Mouse (Mus musculus) ES-Bruce4 (cell line): ENCODE results near the gene Gli2.

Source experiments
- CTCF ChIP-seq: IDR thresholded peaks from one replicate; pipeline ENCODE4 v1.8.1; 2011; ENCODE audit warnings: low read depth, low read length
- EP300 ChIP-seq: IDR thresholded peaks from 2 replicates; pipeline ENCODE4 v1.6.1; 2011; ENCODE audit warnings: low read depth, low read length; ENCODE audit not compliant: insufficient read depth
- POLR2A ChIP-seq: IDR thresholded peaks from one replicate; pipeline ENCODE4 v1.8.1; 2011; ENCODE audit warnings: low read length; ENCODE audit not compliant: insufficient read depth

DNA sequence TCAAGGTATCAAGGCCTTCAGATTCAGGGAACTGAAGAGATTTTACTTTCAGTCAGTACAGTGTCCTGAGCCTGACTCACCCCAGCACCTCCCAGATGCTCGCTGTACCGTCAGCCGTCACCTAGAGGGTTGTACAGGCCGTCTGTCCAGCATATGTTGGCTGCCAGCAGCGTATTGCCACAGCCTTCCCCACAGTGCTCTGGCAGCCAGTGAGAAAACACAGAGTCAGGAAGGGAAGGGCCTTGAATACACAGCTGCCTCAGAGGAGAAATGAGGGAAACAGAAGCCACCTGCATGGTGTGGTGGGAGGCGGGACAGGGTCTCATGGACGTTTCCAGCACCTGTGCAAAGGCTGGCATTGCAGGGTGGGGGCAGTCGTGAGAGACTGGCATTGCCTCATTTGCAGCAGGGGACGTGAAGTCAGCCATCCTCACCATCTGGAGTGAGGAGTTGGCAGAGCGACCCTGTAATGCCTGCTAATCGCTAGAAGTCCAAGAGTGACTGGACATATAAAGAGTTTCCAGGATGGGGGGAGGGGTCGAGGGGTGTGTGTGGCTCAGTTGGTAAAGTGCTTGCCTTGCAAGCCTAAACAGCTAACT, 136.8 kb downstream of the Gli2 start:
- TF ChIP-seq CTCF (no peak), EP300 (no peak), POLR2A (no peak)
